Mouse (Mus musculus) heart, embryonic 16.5 days (tissue): Measurements from ENCODE around the gene Cdkl4. TPM values are rescaled to one million over a fixed set of nuclear protein-coding genes. Genes with fewer than 3 reads are reported as not detected.

ENCODE experiments used
- polyA plus RNA-seq: library from polyadenylated mRNA; unstranded; fragments of >200 nt; fragmentation: Nextera tagmentation; extraction: Ambion mirVana; gene quantifications from 2 replicates; pipeline ENCODE4 v1.2.1, GENCODE M21; 2015

The Cdkl4 gene
- polyA plus RNA-seq, 1 experiment from 2014 or later, result 0.14 TPM

Other genes starting within 250 kb of the Cdkl4 start
- 0.79 and 1.3 TPM in 2 replicates for gene Gm10190, start 204.3 kb downstream of the Cdkl4 start, polyA plus RNA-seq
- 2.3 TPM in 2 replicates for gene Sos1, start 97.4 kb downstream of the Cdkl4 start, polyA plus RNA-seq
- 17.9 and 20.0 TPM in 2 replicates for gene Map4k3, start 150.7 kb upstream of the Cdkl4 start, polyA plus RNA-seq